Mouse (Mus musculus) ES-E14 (cell line): ENCODE measurements around the gene Hpn. TPM values are rescaled to one million over a fixed set of nuclear protein-coding genes. Genes with fewer than 3 reads are reported as not detected.

ENCODE experiments used
- DNase-seq: peaks from one replicate; pipeline ENCODE4 v3.0.0-alpha.2; 2013; ENCODE audit warnings: low read depth, low spot score
- H3K27ac ChIP-seq: 2 replicates; pipeline ENCODE4 v1.5.1; 2012; ENCODE audit warnings: low read depth, mild to moderate bottlenecking, low read length, moderate library complexity, mixed read lengths; ENCODE audit not compliant: poor library complexity, insufficient read depth, severe bottlenecking
- H3K36me3 ChIP-seq: 2 replicates; pipeline ENCODE4 v1.6.1; 2012; ENCODE audit warnings: mild to moderate bottlenecking, low read length, moderate library complexity, mixed read lengths; ENCODE audit not compliant: control insufficient read depth, poor library complexity, insufficient read depth, severe bottlenecking
- H3K4me1 ChIP-seq, 2 experiments: fragments of 150-350 bp in 1 of 2; sonication (generic) in 1 of 2; 2 replicates each; pipeline ENCODE4 v1.6.1; 2012; ENCODE audit warnings: low read length in 2 of 2, mild to moderate bottlenecking in 1 of 2, mixed read lengths in 1 of 2; ENCODE audit not compliant: control insufficient read depth in 2 of 2, insufficient read depth in 2 of 2, poor library complexity in 1 of 2
- H3K4me3 ChIP-seq, 2 experiments: fragments of 150-350 bp in 1 of 2; sonication (generic) in 1 of 2; 2 replicates each; pipeline ENCODE4 v1.5.1; 2012; ENCODE audit warnings: low read length in 2 of 2, low read depth in 1 of 2, mild to moderate bottlenecking in 1 of 2, mixed read lengths in 1 of 2; ENCODE audit not compliant: insufficient read depth in 1 of 2, poor library complexity in 1 of 2, severe bottlenecking in 1 of 2
- H3K9ac ChIP-seq: 2 replicates; pipeline ENCODE4 v1.6.1; 2012; ENCODE audit warnings: low read depth, mild to moderate bottlenecking, low read length, mixed read lengths; ENCODE audit not compliant: poor library complexity, insufficient read depth, severe bottlenecking
- H3K9me3 ChIP-seq: fragments of 150-350 bp; sonication (generic); 2 replicates; pipeline ENCODE4 v1.6.1; 2012; ENCODE audit warnings: low read depth, mild to moderate bottlenecking, low read length; ENCODE audit not compliant: control insufficient read depth, insufficient read depth
- CHD2 ChIP-seq: IDR thresholded peaks from 2 replicates; pipeline ENCODE4 v1.6.1; 2014; ENCODE audit warnings: mild to moderate bottlenecking, low read depth, low read length, inconsistent platforms
- HCFC1 ChIP-seq: IDR thresholded peaks from 2 replicates; pipeline ENCODE4 v1.6.1; 2012; ENCODE audit warnings: low read length, inconsistent platforms, borderline replicate concordance; ENCODE audit not compliant: insufficient read depth
- MAFK ChIP-seq: IDR thresholded peaks from 2 replicates; pipeline ENCODE4 v1.6.1; 2014; ENCODE audit warnings: mild to moderate bottlenecking, low read depth, low read length, inconsistent platforms; ENCODE audit not compliant: insufficient read depth
- ZC3H11A ChIP-seq: IDR thresholded peaks from 2 replicates; pipeline ENCODE4 v1.6.1; 2012; ENCODE audit warnings: low read depth, mild to moderate bottlenecking, inconsistent platforms, low read length, borderline replicate concordance
- ZNF384 ChIP-seq: IDR thresholded peaks from 2 replicates; pipeline ENCODE4 v1.6.1; 2012; ENCODE audit warnings: low read depth, low read length, inconsistent platforms
- in situ Hi-C, 2 experiments: fragments of 600-800 bp; cut with MboI; formaldehyde crosslinking; loops; one replicate each; pipeline ENCODE4 v1.15.1; 2025; ENCODE audit warnings: low sequenced_read_pairs in 2 of 2, inconsistent platforms in 1 of 2; ENCODE audit not compliant: unreplicated experiment in 2 of 2
- total RNA-seq: library from RNA; depleted of rRNA; stranded (reverse); fragments of 300-350 nt; gene quantifications from 2 replicates; pipeline ENCODE4 v1.2.3, GENCODE M21; 2012

Hpn gene
- total RNA-seq, 1 experiment: 14.5 TPM

- no peak for TF ChIP-seq HCFC1
- H3K9ac ChIP-seq: no peak overlapping the region
- H3K4me1 ChIP-seq: peaks cover 6 to 24% of the 10 kb centered on the region in 2 experiments
These were observed 33.0 kb upstream of the Hpn start for GRCm38 (mm10) chr7:31148086-31148485.

GRCm38 (mm10) chr7:31145596-31146160 is 30.6 kb upstream of the Hpn start:
- in situ Hi-C loops: no loop called here
- Histone ChIP-seq H3K9ac (no peak overlapping the region), H3K9me3 (no peaks in the 10 kb centered on the region), H3K4me3 (no peak overlapping the region), H3K27ac (no peak overlapping the region), H3K36me3 (peaks cover 26% of the 10 kb centered on the region), H3K4me1 (peaks cover 6 to 18% of the 10 kb centered on the region in 2 experiments)
- TF ChIP-seq ZC3H11A: no peak
- TF ChIP-seq HCFC1: no peak
- no peak for TF ChIP-seq MAFK
- no peak for TF ChIP-seq CHD2
- no peak for TF ChIP-seq ZNF384
- DNase-seq: no peak

More at GRCm38 (mm10) chr7:31148086-31148485, 33.0 kb upstream of the Hpn start:
- Histone ChIP-seq H3K4me3 (no peak overlapping the region), H3K9me3 (no peaks in the 10 kb centered on the region), H3K36me3 (peaks cover 6% of the 10 kb centered on the region; the same call in 1 of the 2 replicates), H3K27ac (no peak overlapping the region)
- DNase-seq: no peak
- in situ Hi-C loops: no loop called here

- DNase-seq: no peak
- peaks cover 5 to 16% of the 10 kb centered on the region in 2 experiments for H3K4me1 ChIP-seq
- TF ChIP-seq CHD2 (no peak), ZC3H11A (peak; percentile 42; the same call in 1 of the 2 replicates)
- H3K9me3 ChIP-seq: no peaks in the 10 kb centered on the region
- H3K4me3 ChIP-seq: no peak overlapping the region
- no peak overlapping the region for H3K27ac ChIP-seq
- peaks cover 32% of the 10 kb centered on the region for H3K36me3 ChIP-seq
- H3K9ac ChIP-seq: no peak overlapping the region
- in situ Hi-C loops: no loop called here
These were observed 29.8 kb upstream of the Hpn start for GRCm38 (mm10) chr7:31144886-31145285.

GRCm38 (mm10) chr7:31140941-31141340 is 25.9 kb upstream of the Hpn start:
- H3K36me3 ChIP-seq: peaks cover 65% of the 10 kb centered on the region
- no peaks in the 10 kb centered on the region for H3K4me1 ChIP-seq
- no peak for DNase-seq
- no peak overlapping the region for H3K9ac ChIP-seq
- H3K27ac ChIP-seq: no peak overlapping the region
- no peak overlapping the region for H3K4me3 ChIP-seq
- no peaks in the 10 kb centered on the region for H3K9me3 ChIP-seq
- TF ChIP-seq MAFK (no peak), ZC3H11A (no peak), ZNF384 (no peak), HCFC1 (no peak), CHD2 (no peak)
- in situ Hi-C loops: no loop called here

- no peak overlapping the region for H3K9ac ChIP-seq
- H3K27ac ChIP-seq: no peak overlapping the region
- no peaks in the 10 kb centered on the region for H3K9me3 ChIP-seq
- no peak overlapping the region for H3K4me3 ChIP-seq
- peaks cover 72% of the 10 kb centered on the region for H3K36me3 ChIP-seq
- H3K4me1 ChIP-seq: no peaks in the 10 kb centered on the region
- DNase-seq: no peak
- TF ChIP-seq ZNF384 (no peak), HCFC1 (no peak), MAFK (no peak), CHD2 (no peak), ZC3H11A (no peak)
- in situ Hi-C loops: no loop called here
These were observed 25.2 kb upstream of the Hpn start for GRCm38 (mm10) chr7:31140302-31140701.
